Mouse (Mus musculus) stomach, embryonic 14.5 days (tissue): ENCODE results near the gene Cadps2. TPM values are rescaled to one million over a fixed set of nuclear protein-coding genes. Genes with fewer than 3 reads are reported as not detected.

Source experiments
- ATAC-seq: fragments of 200-750 bp; cut with Nextera tagmentation; 2 replicates; pipeline ENCODE4 v1.8.0; 2017; ENCODE audit warnings: low read depth, moderate TSS enrichment; ENCODE audit not compliant: insufficient number of reproducible peaks, insufficient read depth, low FRiP score
- H3K27ac ChIP-seq: fragments of 300-500 bp; sonication (generic); 2 replicates; pipeline ENCODE4 v1.5.1; 2014; ENCODE audit warnings: mild to moderate bottlenecking, low read length, moderate library complexity, mixed read lengths
- H3K27me3 ChIP-seq: fragments of 300-500 bp; sonication (generic); 2 replicates; pipeline ENCODE4 v1.6.1; 2014; ENCODE audit warnings: low read length, control low read depth, mixed read lengths; ENCODE audit not compliant: control insufficient read depth, insufficient read depth
- H3K36me3 ChIP-seq: fragments of 300-500 bp; sonication (generic); 2 replicates; pipeline ENCODE4 v1.6.1; 2014; ENCODE audit warnings: mild to moderate bottlenecking, control low read depth, low read length, moderate library complexity, mixed read lengths; ENCODE audit not compliant: control insufficient read depth, insufficient read depth
- H3K4me1 ChIP-seq: fragments of 300-500 bp; sonication (generic); 2 replicates; pipeline ENCODE4 v1.6.1; 2014; ENCODE audit warnings: low read length, control low read depth, mixed read lengths; ENCODE audit not compliant: control insufficient read depth, insufficient read depth
- H3K4me2 ChIP-seq: fragments of 300-500 bp; sonication (generic); replicated peaks from 2 replicates; pipeline ENCODE4 v1.6.1; 2014; ENCODE audit warnings: low read depth, low read length, control low read depth
- H3K4me3 ChIP-seq: fragments of 300-500 bp; sonication (generic); 2 replicates; pipeline ENCODE4 v1.5.1; 2014; ENCODE audit warnings: low read depth, low read length, control low read depth
- H3K9ac ChIP-seq: fragments of 300-500 bp; sonication (generic); replicated peaks from 2 replicates; pipeline ENCODE4 v1.6.1; 2014; ENCODE audit warnings: low read depth, mild to moderate bottlenecking, control low read depth, low read length, moderate library complexity, mixed read lengths
- H3K9me3 ChIP-seq: fragments of 300-500 bp; sonication (generic); 2 replicates; pipeline ENCODE4 v1.6.1; 2016; ENCODE audit warnings: low read depth, low read length, control low read depth; ENCODE audit not compliant: control insufficient read depth
- WGBS: fragments of 180-500 bp; shearing (Covaris S2); extraction: QIAGEN DNeasy Blood & Tissue Kit; methylation state at CpG from one replicate; pipeline ENCODE4 v1.1.7; 2014; 5-methylcytosine and 5-hydroxymethylcytosine counted together
- polyA plus RNA-seq: library from polyadenylated mRNA; unstranded; fragments of >200 nt; fragmentation: Nextera tagmentation; extraction: Ambion mirVana; gene quantifications from 2 replicates; pipeline ENCODE4 v1.2.1, GENCODE M21; 2014

Cadps2 gene
- polyA plus RNA-seq, 1 experiment from 2014 or later = 2.4 TPM

DNA sequence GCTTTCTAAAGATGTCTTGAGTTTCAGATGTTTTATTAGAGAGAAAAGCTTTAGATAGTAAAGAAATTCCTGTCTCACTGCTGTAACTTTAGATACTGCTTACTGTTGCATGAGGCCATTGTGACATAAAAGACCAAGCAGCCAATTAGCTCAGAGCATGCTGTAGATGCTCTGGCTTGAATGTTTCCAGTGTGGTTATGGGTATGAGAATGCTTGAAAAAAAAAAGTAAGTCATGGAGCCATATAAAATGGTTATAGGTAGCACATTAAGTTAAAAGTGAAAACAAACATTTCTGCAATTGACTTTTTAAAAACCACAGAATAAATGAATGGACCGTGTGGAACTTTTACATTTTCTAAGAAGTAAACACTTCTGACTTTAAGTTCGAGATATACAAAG lies 189.0 kb downstream of the Cadps2 start, which contains the start of gene Rnf133:
TSS of gene Rnf133 (minus strand) at position 101 of the 400 bp plus-strand sequence.
- Histone ChIP-seq H3K36me3 (no peaks in the 10 kb centered on the region), H3K9me3 (no peaks in the 10 kb centered on the region), H3K4me2 (no peak within 1 kb of the TSS), H3K4me3 (no peak within 1 kb of the TSS), H3K27ac (no peak within 1 kb of the TSS), H3K9ac (no peak within 1 kb of the TSS), H3K27me3 (no peaks in the 10 kb centered on the region), H3K4me1 (no peaks in the 10 kb centered on the region)
- no peak for ATAC-seq
- WGBS = 75% methylated on average over 2 of the region's 2 CpGs

DNA sequence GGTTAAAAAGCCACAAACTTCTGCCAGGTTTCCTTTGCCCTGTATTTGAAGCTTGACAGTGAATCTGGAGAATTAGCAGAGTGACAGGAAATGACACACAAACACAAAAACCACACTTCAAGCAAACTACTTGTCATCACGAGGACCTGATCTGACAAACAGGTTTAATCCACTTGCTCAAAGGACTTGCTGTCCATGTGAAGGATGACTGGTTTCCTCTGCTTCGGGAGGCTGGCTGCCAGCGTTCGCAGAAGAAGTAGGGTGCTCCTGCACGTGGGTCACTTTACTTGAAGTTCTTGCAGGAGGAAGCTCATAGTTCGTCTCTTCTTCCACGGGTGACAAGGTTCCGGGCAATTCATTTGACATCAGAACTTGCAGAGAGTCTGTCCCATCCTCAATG lies 190.5 kb downstream of the Cadps2 start:
- H3K27ac ChIP-seq = no peak overlapping the region
- H3K27me3 ChIP-seq = no peaks in the 10 kb centered on the region
- no peak overlapping the region for H3K4me3 ChIP-seq
- H3K36me3 ChIP-seq = no peaks in the 10 kb centered on the region
- no peak for ATAC-seq
- H3K9ac ChIP-seq = no peak overlapping the region
- H3K9me3 ChIP-seq = no peaks in the 10 kb centered on the region
- WGBS = 62% methylated on average over 8 of the region's 8 CpGs
- H3K4me1 ChIP-seq = no peaks in the 10 kb centered on the region
- no peak overlapping the region for H3K4me2 ChIP-seq

DNA sequence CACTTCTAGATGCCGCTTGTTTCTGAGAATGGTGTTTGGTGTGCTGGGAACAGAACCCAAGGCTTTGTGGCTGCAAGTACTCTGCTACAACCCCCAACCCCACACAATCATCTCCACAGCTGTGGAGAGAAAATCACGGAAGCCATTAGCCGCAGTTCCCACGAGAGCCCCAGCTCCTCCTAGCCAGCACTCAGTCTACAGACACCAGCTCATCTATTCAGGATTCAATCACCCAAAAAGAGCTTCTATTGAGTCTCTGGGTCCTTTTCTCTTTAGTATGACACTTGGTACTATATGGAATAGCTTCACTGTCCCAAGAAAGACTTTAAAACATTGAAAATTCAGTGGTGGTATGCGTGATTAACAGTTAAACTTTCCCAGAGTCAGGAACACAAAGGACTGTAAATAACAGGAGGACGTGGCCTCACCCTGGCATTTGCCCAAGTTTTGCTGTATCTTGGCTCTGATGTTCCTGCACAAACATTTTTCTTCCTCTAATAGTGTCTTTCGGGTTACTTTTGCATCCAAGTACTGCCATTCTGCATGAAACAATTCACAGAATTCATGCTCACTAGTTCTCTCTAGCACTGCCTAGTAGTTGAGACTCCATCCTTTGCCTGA lies 191.5 kb downstream of the Cadps2 start:
- ATAC-seq = no peak
- H3K9ac ChIP-seq = no peak overlapping the region
- no peak overlapping the region for H3K4me3 ChIP-seq
- no peak overlapping the region for H3K4me2 ChIP-seq
- 63% methylated on average over 7 of the region's 7 CpGs for WGBS
- H3K4me1 ChIP-seq = no peaks in the 10 kb centered on the region
- no peaks in the 10 kb centered on the region for H3K9me3 ChIP-seq
- no peaks in the 10 kb centered on the region for H3K36me3 ChIP-seq
- no peak overlapping the region for H3K27ac ChIP-seq
- no peaks in the 10 kb centered on the region for H3K27me3 ChIP-seq

DNA sequence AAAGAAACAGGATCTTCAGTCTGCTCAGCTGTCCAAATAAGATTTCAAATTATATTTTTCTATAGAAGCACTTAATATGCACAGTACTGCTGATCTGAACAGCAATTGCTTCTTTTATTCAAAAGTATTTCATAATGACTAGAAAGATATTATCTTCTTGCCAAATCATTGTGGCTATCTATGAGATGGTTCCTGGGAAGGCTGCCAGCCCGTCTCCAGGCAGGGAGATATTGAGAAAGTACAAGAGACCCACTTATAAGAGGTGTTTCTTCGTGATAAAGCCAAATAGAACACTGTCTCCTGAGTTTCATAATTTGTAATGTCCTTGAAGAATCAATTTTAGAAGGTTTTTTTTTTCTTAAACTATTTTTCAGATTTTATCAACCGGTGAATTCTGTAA lies 202.1 kb downstream of the Cadps2 start:
- Histone ChIP-seq H3K4me3 (no peak overlapping the region), H3K27ac (no peak overlapping the region), H3K4me2 (no peak overlapping the region), H3K9ac (no peak overlapping the region), H3K27me3 (no peaks in the 10 kb centered on the region), H3K36me3 (no peaks in the 10 kb centered on the region), H3K4me1 (no peaks in the 10 kb centered on the region), H3K9me3 (no peaks in the 10 kb centered on the region)
- ATAC-seq = no peak
- WGBS = 73% methylated on average over 3 of the region's 3 CpGs

DNA sequence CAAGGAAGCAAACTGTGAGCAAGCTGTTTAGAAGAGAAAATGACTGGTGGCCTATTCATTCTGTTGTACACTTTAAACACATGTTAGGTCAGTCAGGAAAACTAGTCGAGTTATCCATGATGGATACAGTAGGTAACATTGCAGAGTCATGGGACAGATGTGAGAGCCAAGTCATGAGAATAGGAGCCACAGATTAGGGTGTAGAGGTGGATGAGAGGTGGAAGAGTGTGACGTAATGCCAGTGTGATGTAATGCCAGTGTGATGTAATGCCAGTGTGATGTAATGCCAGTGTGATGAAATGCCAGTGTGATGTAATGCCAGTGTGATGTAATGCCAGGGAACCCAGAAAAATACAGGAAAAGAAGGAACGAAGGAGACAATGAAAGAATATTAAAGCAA lies 204.0 kb downstream of the Cadps2 start:
- H3K27me3 ChIP-seq = no peaks in the 10 kb centered on the region
- H3K4me3 ChIP-seq = no peak overlapping the region
- no peak overlapping the region for H3K4me2 ChIP-seq
- WGBS = 86% methylated on average over 3 of the region's 3 CpGs
- no peak for ATAC-seq
- no peak overlapping the region for H3K27ac ChIP-seq
- no peak overlapping the region for H3K9ac ChIP-seq
- no peaks in the 10 kb centered on the region for H3K36me3 ChIP-seq
- H3K9me3 ChIP-seq = no peaks in the 10 kb centered on the region
- no peaks in the 10 kb centered on the region for H3K4me1 ChIP-seq

DNA sequence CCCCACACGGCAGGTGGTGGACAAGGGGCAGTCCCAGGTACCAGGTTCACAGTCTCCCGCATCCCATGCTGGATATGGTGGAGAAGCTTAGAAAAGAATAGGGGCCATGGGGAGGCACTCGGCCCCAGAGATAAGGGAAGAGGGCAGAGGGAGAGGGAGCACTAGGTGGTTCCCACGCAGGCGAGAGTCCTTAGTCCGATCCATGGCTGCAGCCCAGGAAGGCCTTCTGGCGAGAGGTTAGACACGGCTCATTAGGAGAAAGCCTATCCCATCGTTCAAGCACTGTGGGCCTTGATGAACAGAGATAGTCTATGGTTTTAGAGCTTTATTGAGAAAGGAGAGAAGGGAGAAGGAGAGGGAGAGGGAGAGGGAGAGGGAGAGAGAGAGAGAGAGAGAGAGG lies 205.2 kb downstream of the Cadps2 start:
- no peaks in the 10 kb centered on the region for H3K4me1 ChIP-seq
- no peak overlapping the region for H3K4me3 ChIP-seq
- no peak overlapping the region for H3K9ac ChIP-seq
- no peaks in the 10 kb centered on the region for H3K27me3 ChIP-seq
- no peak for ATAC-seq
- no peak overlapping the region for H3K4me2 ChIP-seq
- WGBS = 84% methylated on average over 9 of the region's 9 CpGs
- no peaks in the 10 kb centered on the region for H3K36me3 ChIP-seq
- H3K27ac ChIP-seq = no peak overlapping the region
- H3K9me3 ChIP-seq = no peaks in the 10 kb centered on the region

DNA sequence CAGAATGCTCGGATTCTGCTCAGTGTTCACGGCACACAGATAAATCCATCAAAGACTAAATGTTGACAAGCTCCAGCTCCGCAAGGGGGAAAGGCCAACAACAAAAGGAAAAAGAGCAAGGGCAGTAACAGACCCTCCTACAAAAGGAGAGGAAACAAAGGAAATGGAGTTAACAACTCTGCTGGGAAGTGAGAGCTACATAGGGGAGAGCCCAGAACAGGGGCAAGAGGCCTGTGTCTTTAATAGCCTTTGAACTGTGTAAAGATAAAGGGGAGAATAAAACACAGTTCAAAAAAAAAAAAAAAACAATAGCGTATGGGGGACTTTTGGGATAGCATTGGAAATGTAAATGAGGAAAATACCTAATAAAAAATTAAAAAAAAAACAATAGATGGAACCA lies 208.8 kb downstream of the Cadps2 start:
- H3K36me3 ChIP-seq = no peaks in the 10 kb centered on the region
- no peaks in the 10 kb centered on the region for H3K9me3 ChIP-seq
- 28% methylated on average over 4 of the region's 4 CpGs for WGBS
- H3K4me2 ChIP-seq = no peak overlapping the region
- H3K27me3 ChIP-seq = no peaks in the 10 kb centered on the region
- H3K27ac ChIP-seq = no peak overlapping the region
- H3K4me1 ChIP-seq = no peaks in the 10 kb centered on the region
- ATAC-seq = no peak
- no peak overlapping the region for H3K4me3 ChIP-seq
- H3K9ac ChIP-seq = no peak overlapping the region

DNA sequence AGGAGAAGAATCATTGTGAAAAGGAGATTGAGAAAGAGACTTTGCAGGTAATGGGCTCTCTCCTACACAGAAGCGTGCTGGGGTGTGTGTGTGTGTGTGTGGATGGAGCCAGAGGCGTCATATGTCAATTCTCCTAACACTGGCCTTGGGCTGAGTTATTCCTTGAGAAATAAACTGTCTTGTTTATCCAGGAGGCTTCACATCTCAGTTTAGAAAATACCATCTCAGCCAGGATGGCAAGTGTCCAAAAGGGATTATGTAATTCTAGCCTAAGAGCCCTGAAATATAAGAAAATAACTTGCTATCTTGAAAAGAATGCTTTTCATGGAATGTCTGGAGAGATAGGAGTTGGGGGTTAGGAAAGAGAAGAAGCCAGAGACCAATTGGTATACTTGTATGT lies 264.1 kb downstream of the Cadps2 start:
- no peak overlapping the region for H3K27ac ChIP-seq
- WGBS = 78% methylated on average over 2 of the region's 2 CpGs
- no peak overlapping the region for H3K4me3 ChIP-seq
- no peak overlapping the region for H3K4me2 ChIP-seq
- no peaks in the 10 kb centered on the region for H3K36me3 ChIP-seq
- no peak for ATAC-seq
- no peak overlapping the region for H3K9ac ChIP-seq
- H3K9me3 ChIP-seq = no peaks in the 10 kb centered on the region
- no peaks in the 10 kb centered on the region for H3K4me1 ChIP-seq
- H3K27me3 ChIP-seq = no peaks in the 10 kb centered on the region

DNA sequence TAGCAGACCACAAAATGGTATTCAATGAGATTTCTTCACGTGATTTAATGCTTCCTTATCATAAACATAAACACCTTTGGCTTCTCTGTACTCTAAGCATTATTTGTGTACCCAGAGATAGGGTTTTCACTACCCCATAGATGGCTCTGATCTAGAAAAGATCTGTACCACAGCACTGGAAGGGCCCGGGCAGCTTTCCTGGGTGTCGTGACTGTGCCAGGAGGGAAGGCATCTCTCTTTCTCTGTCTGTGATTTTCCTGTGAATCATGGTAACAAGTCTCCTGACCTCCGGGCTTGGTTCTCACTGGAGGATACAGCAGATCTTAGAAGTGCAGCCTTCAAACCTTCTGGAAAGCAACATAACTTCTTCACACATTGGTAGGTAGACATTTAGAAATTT lies 265.5 kb downstream of the Cadps2 start:
- H3K27me3 ChIP-seq = no peaks in the 10 kb centered on the region
- H3K27ac ChIP-seq = no peak overlapping the region
- no peak overlapping the region for H3K9ac ChIP-seq
- no peak overlapping the region for H3K4me3 ChIP-seq
- H3K4me1 ChIP-seq = no peaks in the 10 kb centered on the region
- 84% methylated on average over 4 of the region's 4 CpGs for WGBS
- no peak overlapping the region for H3K4me2 ChIP-seq
- ATAC-seq = no peak
- no peaks in the 10 kb centered on the region for H3K9me3 ChIP-seq
- no peaks in the 10 kb centered on the region for H3K36me3 ChIP-seq
